Mouse (Mus musculus): ENCODE results near the gene Zfp451. TPM values are rescaled to one million over a fixed set of nuclear protein-coding genes. Genes with fewer than 3 reads are reported as not detected.
"Not testable (repeated sequence)": the region's sequence is repeated elsewhere in the genome, so short reads cannot be mapped to it uniquely, and the experiment has no call there.

Zfp451 gene
- total RNA-seq, 2 experiments from 2014 or later: 53.5 to 64.3 TPM

GRCm38 (mm10) chr1:33757491-33758041, 56.8 kb downstream of the Zfp451 start, which contains the start of gene Bag2:
Bag2 (minus strand) TSS chr1:33757795.
- DNase-seq (ENCODE audit: low spot score in 2 of 2): peak; percentile 60 to 74

DNA sequence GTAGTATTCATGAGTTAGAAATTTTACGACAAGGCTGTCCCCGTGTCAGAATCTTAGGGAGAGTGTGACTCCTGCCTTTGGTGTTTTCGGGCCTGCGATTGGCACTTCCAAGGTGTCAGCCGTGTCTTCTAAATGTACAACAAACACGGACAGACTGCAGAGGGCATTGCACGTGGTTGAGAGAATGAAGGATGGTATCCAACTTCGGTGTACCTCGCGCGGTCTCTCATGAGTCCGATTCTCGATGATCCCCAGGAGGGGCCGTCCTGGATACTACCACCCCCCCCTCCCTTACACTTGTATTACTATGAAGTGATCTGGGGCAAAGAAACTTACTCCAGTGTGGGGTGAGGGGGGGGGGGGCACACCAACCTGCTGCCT, 57.4 kb downstream of the Zfp451 start:
- no peak for DNase-seq (ENCODE audit: low spot score in 2 of 2)

- no peak for DNase-seq (ENCODE audit: low spot score in 2 of 2)
Measured at GRCm38 (mm10) chr1:33756258-33757032, 58.0 kb downstream of the Zfp451 start.

DNA sequence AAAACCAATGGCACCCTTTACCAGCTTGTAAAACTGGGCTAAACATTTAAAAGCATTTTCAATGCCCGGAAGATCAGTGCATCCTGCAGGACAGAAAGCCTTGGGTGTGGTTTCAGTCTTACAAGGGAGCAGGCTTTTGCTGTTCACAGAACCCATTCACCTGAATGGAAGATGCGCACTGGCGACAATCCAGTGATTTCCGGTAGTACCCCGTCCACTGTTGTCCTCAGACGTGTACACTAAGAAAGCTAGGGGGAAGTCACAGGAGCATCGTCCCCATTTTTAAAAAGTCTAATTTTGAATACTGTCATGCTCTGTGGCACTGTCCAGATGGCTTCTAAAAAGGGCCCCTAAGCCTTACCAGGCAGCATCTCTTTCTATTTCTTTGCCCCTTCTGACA, 58.6 kb downstream of the Zfp451 start:
- DNase-seq (ENCODE audit: low spot score in 2 of 2): no peak

GRCm38 (mm10) chr1:33754965-33755735, 59.2 kb downstream of the Zfp451 start:
- DNase-seq (ENCODE audit: low spot score in 2 of 2): no peak

- DNase-seq (ENCODE audit: low spot score in 2 of 2): no peak
Measured at GRCm38 (mm10) chr1:33754089-33754488, 60.3 kb downstream of the Zfp451 start.

DNA sequence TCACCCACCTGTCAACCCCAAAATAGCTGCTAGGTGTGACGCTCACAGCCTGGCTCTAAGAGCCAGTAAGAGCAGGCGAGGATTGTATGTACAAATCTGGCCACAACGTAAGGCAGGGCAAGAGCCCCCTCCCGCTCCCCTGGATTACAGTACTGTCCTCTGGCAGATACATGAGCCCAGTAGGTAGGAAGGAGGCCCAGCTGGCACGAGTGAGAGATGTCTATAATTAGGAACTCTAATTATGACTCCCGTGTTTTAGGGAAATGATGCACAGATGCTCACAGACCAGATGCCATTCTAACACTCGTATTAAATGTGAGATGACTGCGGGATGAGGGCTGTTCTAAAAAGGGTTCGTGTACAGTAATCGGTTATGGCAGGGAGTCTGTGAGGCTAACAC, 63.1 kb downstream of the Zfp451 start:
- DNase-seq (ENCODE audit: low spot score in 2 of 2): peak; percentile 29

DNA sequence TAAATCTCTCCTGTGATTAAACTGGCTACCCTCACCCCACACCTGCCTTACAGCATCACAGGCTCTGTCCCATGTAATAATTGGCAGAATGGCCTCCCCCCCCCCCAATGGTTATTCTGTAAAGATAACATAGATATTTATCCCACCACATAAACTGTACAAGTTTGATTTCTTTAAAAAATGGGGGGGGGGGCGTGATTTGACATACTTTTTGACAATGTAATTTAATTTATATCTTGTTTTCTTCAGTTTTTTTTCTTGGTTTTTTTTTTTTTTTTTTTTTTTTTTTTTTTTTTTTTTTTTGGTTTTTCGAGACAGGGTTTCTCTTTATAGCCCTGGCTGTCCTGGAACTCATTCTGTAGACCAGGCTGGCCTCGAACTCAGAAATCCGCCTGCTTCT, 64.7 kb downstream of the Zfp451 start:
- not testable (repeated sequence) for DNase-seq (ENCODE audit: low spot score in 2 of 2)

- DNase-seq (ENCODE audit: low spot score in 2 of 2): no peak
Measured at GRCm38 (mm10) chr1:33749109-33749508, 65.3 kb downstream of the Zfp451 start.

DNA sequence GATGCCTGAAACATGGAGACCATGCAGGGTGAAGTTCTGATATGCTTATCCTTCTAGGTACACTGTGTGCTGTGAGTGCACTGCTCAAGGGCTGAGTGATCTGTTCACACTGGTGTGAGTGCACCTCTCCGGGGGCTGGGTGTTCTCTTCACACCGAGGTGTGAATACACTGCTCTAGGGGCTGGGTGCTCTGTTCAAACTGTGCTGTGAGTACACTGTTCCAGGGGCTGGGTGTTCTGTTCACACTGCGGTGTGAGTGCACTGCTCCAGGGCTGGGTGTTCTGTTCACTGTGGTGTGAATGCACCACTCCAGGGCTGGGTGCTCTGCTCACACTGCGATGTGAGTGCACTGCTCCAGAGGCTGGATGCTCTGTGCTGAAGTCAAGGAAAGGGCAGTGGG, 68.5 kb downstream of the Zfp451 start:
- DNase-seq (ENCODE audit: low spot score in 2 of 2): no peak

- DNase-seq (ENCODE audit: low spot score in 2 of 2): not testable (repeated sequence)
Measured at GRCm38 (mm10) chr1:33744815-33745214, 69.6 kb downstream of the Zfp451 start.

- DNase-seq (ENCODE audit: low spot score in 2 of 2): peak in 1 of 2 experiments; percentile 43
Measured at GRCm38 (mm10) chr1:33742903-33743302, 71.5 kb downstream of the Zfp451 start.

DNA sequence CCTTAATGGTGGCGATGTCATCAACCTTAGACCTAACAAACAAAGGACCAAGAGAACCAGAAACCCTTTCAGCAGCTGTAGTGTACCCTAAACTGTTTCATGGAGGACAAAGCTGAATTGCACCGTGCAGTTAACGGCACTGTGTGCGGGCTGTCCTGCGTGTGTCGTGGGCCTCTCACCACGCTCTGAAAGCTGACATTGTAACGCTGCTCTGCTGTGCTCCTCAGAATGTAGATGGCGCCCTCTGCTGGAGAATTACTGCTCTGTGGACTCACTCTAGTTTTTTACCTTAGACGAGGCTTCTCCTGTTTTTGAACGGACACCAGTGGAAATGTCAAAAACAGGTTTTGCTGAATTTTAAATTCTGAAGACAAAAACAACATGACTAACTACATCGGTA, 75.1 kb downstream of the Zfp451 start:
- DNase-seq (ENCODE audit: low spot score in 2 of 2): peak; percentile 90 to 91

DNA sequence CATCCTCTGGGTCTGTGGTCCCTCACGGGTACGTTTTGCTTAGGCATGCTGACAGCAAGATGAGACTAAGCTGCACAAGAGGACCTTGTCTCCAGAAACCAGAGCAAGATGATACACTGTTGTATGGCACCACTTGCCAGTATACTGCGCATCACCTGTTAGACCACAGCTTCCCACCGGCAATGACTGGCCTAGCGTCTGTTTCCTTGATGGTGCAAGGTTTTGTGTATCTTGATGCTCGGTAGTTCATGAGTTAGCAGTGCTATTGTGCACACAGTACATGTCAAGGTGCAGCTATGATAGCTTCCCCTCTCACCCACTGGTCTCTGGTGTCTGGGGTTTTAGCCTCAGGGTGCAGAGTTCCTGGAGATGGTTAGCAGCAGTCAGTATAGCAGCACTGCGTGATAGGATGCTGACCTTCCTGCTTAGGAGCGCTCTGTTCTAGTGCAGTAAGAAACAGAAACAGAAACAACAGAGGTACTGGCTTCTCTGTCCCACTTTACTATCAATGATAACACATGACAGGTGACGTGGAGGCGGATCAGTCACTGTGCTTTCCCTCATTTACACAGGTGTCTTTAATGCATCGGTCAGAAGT, 75.6 kb downstream of the Zfp451 start:
- DNase-seq (ENCODE audit: low spot score in 2 of 2): no peak

- no peak for DNase-seq (ENCODE audit: low spot score in 2 of 2)
Measured at GRCm38 (mm10) chr1:33738281-33738680, 76.1 kb downstream of the Zfp451 start.

GRCm38 (mm10) chr1:33734001-33734685, 80.3 kb downstream of the Zfp451 start:
- DNase-seq (ENCODE audit: low spot score in 2 of 2): no peak

DNA sequence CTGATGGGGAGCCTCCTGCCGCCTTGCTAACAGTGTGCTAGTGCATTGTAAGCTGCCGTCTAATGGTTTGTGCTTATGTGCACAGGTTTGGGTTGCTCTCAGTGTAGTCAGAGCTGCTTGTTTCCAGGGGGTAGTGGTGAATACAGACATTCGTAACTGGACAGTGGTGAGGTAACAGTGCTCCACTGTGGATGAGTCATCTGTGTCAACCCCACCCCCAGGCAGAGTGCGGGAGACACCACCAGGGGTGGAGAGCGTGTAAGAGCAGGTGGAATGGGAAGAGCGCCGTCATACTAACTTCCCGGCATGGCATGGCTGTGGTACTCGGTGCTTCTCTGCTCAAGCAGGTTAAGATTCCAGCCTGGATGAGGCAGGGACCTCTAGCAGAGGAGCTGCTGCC, 81.4 kb downstream of the Zfp451 start:
- DNase-seq (ENCODE audit: low spot score in 2 of 2): no peak

DNA sequence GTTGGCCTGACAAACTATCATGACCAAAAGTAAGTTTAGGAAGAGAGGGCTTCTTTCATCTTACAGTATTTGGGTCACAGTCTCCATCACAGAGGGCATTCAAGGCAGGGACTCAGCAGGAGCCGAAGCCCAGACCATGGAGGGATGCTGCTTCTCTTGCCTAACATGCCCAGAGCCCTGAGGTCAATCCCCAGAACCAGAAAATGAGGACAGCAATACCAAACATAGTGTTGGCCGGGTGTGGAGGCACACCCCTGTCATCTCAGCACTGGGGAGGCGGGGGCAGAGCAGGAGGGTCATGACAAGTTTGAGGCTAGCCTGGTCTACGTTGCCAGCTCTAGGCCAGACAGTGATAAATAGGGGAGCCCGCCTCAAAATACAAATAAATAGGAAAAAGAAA, 89.3 kb downstream of the Zfp451 start:
- DNase-seq (ENCODE audit: low spot score in 2 of 2): no peak

- DNase-seq (ENCODE audit: low spot score in 2 of 2): no peak
Measured at GRCm38 (mm10) chr1:33724516-33724915, 89.9 kb downstream of the Zfp451 start.

DNA sequence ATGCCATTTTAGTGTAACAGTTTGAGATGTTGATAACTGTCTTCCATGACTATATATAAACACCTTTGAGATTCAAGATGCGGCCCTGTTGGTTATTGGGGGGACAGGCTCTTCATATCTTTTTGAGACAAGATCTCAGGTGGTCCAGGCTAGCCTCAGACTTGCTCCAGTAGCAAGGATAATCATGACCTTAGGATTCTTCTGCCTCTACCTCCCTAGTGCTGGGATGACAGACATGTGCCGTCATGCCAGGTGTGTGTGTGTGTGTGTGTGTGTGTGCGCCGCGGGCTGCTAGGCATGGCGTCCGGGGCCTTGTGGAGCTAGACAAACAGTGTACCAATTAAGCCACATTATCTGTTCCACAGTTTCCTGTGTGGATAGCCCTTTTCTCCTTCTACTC, 93.4 kb downstream of the Zfp451 start:
- no peak for DNase-seq (ENCODE audit: low spot score in 2 of 2)

- DNase-seq (ENCODE audit: low spot score in 2 of 2): no peak
Measured at GRCm38 (mm10) chr1:33720231-33720630, 94.2 kb downstream of the Zfp451 start.
